Mouse (Mus musculus) limb, embryonic 13.5 days (tissue): ENCODE results near the gene Uchl1. TPM values are rescaled to one million over a fixed set of nuclear protein-coding genes. Genes with fewer than 3 reads are reported as not detected.

ENCODE experiments used
- ATAC-seq: fragments of 200-750 bp; cut with Nextera tagmentation; 2 replicates; pipeline ENCODE4 v1.8.0; 2017; ENCODE audit warnings: low read depth, moderate number of reproducible peaks, moderate TSS enrichment; ENCODE audit not compliant: low FRiP score
- H3K27ac ChIP-seq: fragments of 300-500 bp; sonication (generic); 2 replicates; pipeline ENCODE4 v1.5.1; 2015; ENCODE audit warnings: inconsistent platforms, mild to moderate bottlenecking, moderate library complexity
- H3K27me3 ChIP-seq: fragments of 300-500 bp; sonication (generic); 2 replicates; pipeline ENCODE4 v1.6.1; 2015; ENCODE audit warnings: mild to moderate bottlenecking, inconsistent platforms
- H3K36me3 ChIP-seq: fragments of 300-500 bp; sonication (generic); 2 replicates; pipeline ENCODE4 v1.6.1; 2015; ENCODE audit warnings: inconsistent platforms, mild to moderate bottlenecking, moderate library complexity
- H3K4me1 ChIP-seq: fragments of 300-500 bp; sonication (generic); 2 replicates; pipeline ENCODE4 v1.6.1; 2015; ENCODE audit warnings: inconsistent platforms
- H3K4me2 ChIP-seq: fragments of 300-500 bp; sonication (generic); replicated peaks from 2 replicates; pipeline ENCODE4 v1.6.1; 2015; ENCODE audit warnings: inconsistent platforms, mild to moderate bottlenecking, moderate library complexity
- H3K4me3 ChIP-seq: fragments of 300-500 bp; sonication (generic); 2 replicates; pipeline ENCODE4 v1.5.1; 2015; ENCODE audit warnings: moderate library complexity, mild to moderate bottlenecking, inconsistent platforms
- H3K9ac ChIP-seq: fragments of 300-500 bp; sonication (generic); 2 replicates; pipeline ENCODE4 v1.6.1; 2015; ENCODE audit warnings: mild to moderate bottlenecking, inconsistent platforms
- H3K9me3 ChIP-seq: fragments of 300-500 bp; sonication (generic); 2 replicates; pipeline ENCODE4 v1.6.1; 2016; ENCODE audit warnings: inconsistent platforms
- WGBS: fragments of 180-500 bp; shearing (Covaris S2); methylation state at CpG from one replicate; pipeline ENCODE4 v1.1.7; 2015; 5-methylcytosine and 5-hydroxymethylcytosine counted together
- polyA plus RNA-seq: library from polyadenylated mRNA; unstranded; fragments of >200 nt; fragmentation: Nextera tagmentation; extraction: Ambion mirVana; gene quantifications from 2 replicates; pipeline ENCODE4 v1.2.1, GENCODE M21; 2015

Gene Uchl1
- polyA plus RNA-seq, 1 experiment from 2014 or later, result 95.3 TPM

- H3K27me3 ChIP-seq, result no peaks in the 10 kb centered on the region
- H3K4me1 ChIP-seq, result 0 out of 2 replicates have a peak, but pooled peaks cover under 1% of the 10 kb centered on the region
- ATAC-seq, result no peak
- no peaks in the 10 kb centered on the region for H3K9me3 ChIP-seq
- no peak overlapping the region for H3K27ac ChIP-seq
- no peak overlapping the region for H3K4me2 ChIP-seq
- H3K36me3 ChIP-seq, result peaks cover 13% of the 10 kb centered on the region
- 83% methylated on average over 2 of the region's 2 CpGs for WGBS
- no peak overlapping the region for H3K9ac ChIP-seq
- no peak overlapping the region for H3K4me3 ChIP-seq
These were observed 10.0 kb downstream of the Uchl1 start for GRCm38 (mm10) chr5:66685930-66686329.

GRCm38 (mm10) chr5:66686863-66687262 is 11.0 kb downstream of the Uchl1 start:
- Histone ChIP-seq H3K4me3 (no peak overlapping the region), H3K27me3 (no peaks in the 10 kb centered on the region)

GRCm38 (mm10) chr5:66687737-66688136 is 11.8 kb downstream of the Uchl1 start:
- no peaks in the 10 kb centered on the region for H3K27me3 ChIP-seq
- no peaks in the 10 kb centered on the region for H3K9me3 ChIP-seq
- H3K4me2 ChIP-seq, result no peak overlapping the region
- H3K4me3 ChIP-seq, result no peak overlapping the region
- 76% methylated on average over 9 of the region's 9 CpGs for WGBS
- H3K27ac ChIP-seq, result no peak overlapping the region
- ATAC-seq, result no peak
- no peaks in the 10 kb centered on the region for H3K4me1 ChIP-seq
- H3K36me3 ChIP-seq, result peaks cover 13% of the 10 kb centered on the region
- no peak overlapping the region for H3K9ac ChIP-seq

More at GRCm38 (mm10) chr5:66686863-66687262, 11.0 kb downstream of the Uchl1 start:
- Histone ChIP-seq H3K4me2 (no peak overlapping the region), H3K36me3 (peaks cover 13% of the 10 kb centered on the region), H3K4me1 (no peaks in the 10 kb centered on the region), H3K9me3 (no peaks in the 10 kb centered on the region), H3K27ac (no peak overlapping the region), H3K9ac (no peak overlapping the region)
- ATAC-seq, result no peak
- WGBS, result 86% methylated on average over 13 of the region's 13 CpGs

- no peak overlapping the region for H3K27ac ChIP-seq
- peaks cover 10% of the 10 kb centered on the region for H3K36me3 ChIP-seq
- H3K4me1 ChIP-seq, result no peaks in the 10 kb centered on the region
- H3K27me3 ChIP-seq, result no peaks in the 10 kb centered on the region
- H3K9me3 ChIP-seq, result no peaks in the 10 kb centered on the region
- WGBS, result 87% methylated on average over 5 of the region's 5 CpGs
- ATAC-seq, result no peak
- H3K4me2 ChIP-seq, result no peak overlapping the region
- H3K4me3 ChIP-seq, result no peak overlapping the region
- H3K9ac ChIP-seq, result no peak overlapping the region
These were observed 12.4 kb downstream of the Uchl1 start for GRCm38 (mm10) chr5:66688286-66688685.

- Histone ChIP-seq H3K36me3 (peaks cover 7% of the 10 kb centered on the region; the same call in 1 of the 2 replicates), H3K27ac (no peak overlapping the region), H3K9ac (no peak overlapping the region), H3K4me3 (no peak overlapping the region), H3K4me2 (no peak overlapping the region), H3K9me3 (no peaks in the 10 kb centered on the region), H3K27me3 (no peaks in the 10 kb centered on the region), H3K4me1 (no peaks in the 10 kb centered on the region)
- no peak for ATAC-seq
- 87% methylated on average over 9 of the region's 9 CpGs for WGBS
These were observed 13.9 kb downstream of the Uchl1 start for GRCm38 (mm10) chr5:66689796-66690195.

- no peak overlapping the region for H3K27ac ChIP-seq
- no peaks in the 10 kb centered on the region for H3K9me3 ChIP-seq
- H3K36me3 ChIP-seq, result 0 out of 2 replicates have a peak, but pooled peaks cover under 1% of the 10 kb centered on the region
- H3K4me1 ChIP-seq, result no peaks in the 10 kb centered on the region
- H3K9ac ChIP-seq, result no peak overlapping the region
- no peaks in the 10 kb centered on the region for H3K27me3 ChIP-seq
- ATAC-seq, result no peak
- 89% methylated on average over 4 of the region's 4 CpGs for WGBS
- no peak overlapping the region for H3K4me2 ChIP-seq
- no peak overlapping the region for H3K4me3 ChIP-seq
These were observed 17.3 kb downstream of the Uchl1 start for GRCm38 (mm10) chr5:66693231-66693630.

GRCm38 (mm10) chr5:66697119-66697518 is 21.2 kb downstream of the Uchl1 start:
- Histone ChIP-seq H3K4me2 (no peak overlapping the region), H3K36me3 (no peaks in the 10 kb centered on the region), H3K27ac (no peak overlapping the region), H3K9ac (no peak overlapping the region), H3K4me3 (no peak overlapping the region), H3K4me1 (0 out of 2 replicates have a peak, but pooled peaks cover 4% of the 10 kb centered on the region), H3K9me3 (no peaks in the 10 kb centered on the region), H3K27me3 (no peaks in the 10 kb centered on the region)
- no peak for ATAC-seq

- WGBS, result 39% methylated on average over 6 of the region's 6 CpGs
- H3K27ac ChIP-seq, result no peak overlapping the region
- H3K27me3 ChIP-seq, result no peaks in the 10 kb centered on the region
- H3K9me3 ChIP-seq, result no peaks in the 10 kb centered on the region
- no peak for ATAC-seq
- no peak overlapping the region for H3K9ac ChIP-seq
- H3K4me2 ChIP-seq, result no peak overlapping the region
- H3K36me3 ChIP-seq, result no peaks in the 10 kb centered on the region
- H3K4me3 ChIP-seq, result no peak overlapping the region
- H3K4me1 ChIP-seq, result 0 out of 2 replicates have a peak, but pooled peaks cover 9% of the 10 kb centered on the region
These were observed 24.0 kb downstream of the Uchl1 start for GRCm38 (mm10) chr5:66699911-66700310.

- no peaks in the 10 kb centered on the region for H3K27me3 ChIP-seq
- no peak for ATAC-seq
- no peak overlapping the region for H3K9ac ChIP-seq
- H3K4me2 ChIP-seq, result no peak overlapping the region
- no peaks in the 10 kb centered on the region for H3K9me3 ChIP-seq
- no peaks in the 10 kb centered on the region for H3K36me3 ChIP-seq
- H3K27ac ChIP-seq, result no peak overlapping the region
- 0 out of 2 replicates have a peak, but pooled peaks cover 9% of the 10 kb centered on the region for H3K4me1 ChIP-seq
- no peak overlapping the region for H3K4me3 ChIP-seq
- WGBS, result 87% methylated on average over 4 of the region's 4 CpGs
These were observed 26.1 kb downstream of the Uchl1 start for GRCm38 (mm10) chr5:66701951-66702350.

- no peak overlapping the region for H3K4me2 ChIP-seq
- ATAC-seq, result no peak
- no peaks in the 10 kb centered on the region for H3K27me3 ChIP-seq
- 42% methylated on average over 10 of the region's 10 CpGs for WGBS
- H3K4me3 ChIP-seq, result no peak overlapping the region
- H3K9ac ChIP-seq, result no peak overlapping the region
- H3K36me3 ChIP-seq, result no peaks in the 10 kb centered on the region
- no peaks in the 10 kb centered on the region for H3K9me3 ChIP-seq
- H3K27ac ChIP-seq, result no peak overlapping the region
- H3K4me1 ChIP-seq, result 0 out of 2 replicates have a peak, but pooled peaks cover 9% of the 10 kb centered on the region
These were observed 27.6 kb downstream of the Uchl1 start for GRCm38 (mm10) chr5:66703317-66704004.

- no peak for ATAC-seq
- H3K27ac ChIP-seq, result no peak overlapping the region
- no peak overlapping the region for H3K4me2 ChIP-seq
- no peaks in the 10 kb centered on the region; the same call in 1 of the 2 replicates for H3K27me3 ChIP-seq
- H3K4me1 ChIP-seq, result 0 out of 2 replicates have a peak, but pooled peaks cover 8% of the 10 kb centered on the region
- no peak overlapping the region for H3K9ac ChIP-seq
- H3K9me3 ChIP-seq, result no peaks in the 10 kb centered on the region
- no peaks in the 10 kb centered on the region for H3K36me3 ChIP-seq
- no peak overlapping the region for H3K4me3 ChIP-seq
- WGBS, result 79% methylated on average over 5 of the region's 5 CpGs
These were observed 32.0 kb downstream of the Uchl1 start for GRCm38 (mm10) chr5:66707859-66708258.

GRCm38 (mm10) chr5:66710445-66711019 is 34.6 kb downstream of the Uchl1 start:
- Histone ChIP-seq H3K36me3 (no peaks in the 10 kb centered on the region), H3K27me3 (peaks cover 5% of the 10 kb centered on the region; the same call in 1 of the 2 replicates), H3K9me3 (no peaks in the 10 kb centered on the region), H3K4me1 (0 out of 2 replicates have a peak, but pooled peaks cover 3% of the 10 kb centered on the region), H3K9ac (no peak overlapping the region), H3K4me3 (no peak overlapping the region), H3K4me2 (no peak overlapping the region), H3K27ac (no peak overlapping the region)
- 27% methylated on average over 4 of the region's 4 CpGs for WGBS
- ATAC-seq, result no peak
